Mouse (Mus musculus) adrenal gland, adult (tissue): ENCODE measurements at regions not wholly inside any gene's neighbourhood (a gene's known extent, or its start where the extent isn't known, plus 50 kb on each side); places are given as distances from the start of the nearest gene placed in this dataset.

Experiments used
- DNase-seq, 2 experiments: peaks; one replicate each; pipeline ENCODE4 v3.0.0; 2022 to 2023; ENCODE audit warnings: low spot score in 1 of 2; ENCODE audit not compliant: inconsistent age in 2 of 2

DNA sequence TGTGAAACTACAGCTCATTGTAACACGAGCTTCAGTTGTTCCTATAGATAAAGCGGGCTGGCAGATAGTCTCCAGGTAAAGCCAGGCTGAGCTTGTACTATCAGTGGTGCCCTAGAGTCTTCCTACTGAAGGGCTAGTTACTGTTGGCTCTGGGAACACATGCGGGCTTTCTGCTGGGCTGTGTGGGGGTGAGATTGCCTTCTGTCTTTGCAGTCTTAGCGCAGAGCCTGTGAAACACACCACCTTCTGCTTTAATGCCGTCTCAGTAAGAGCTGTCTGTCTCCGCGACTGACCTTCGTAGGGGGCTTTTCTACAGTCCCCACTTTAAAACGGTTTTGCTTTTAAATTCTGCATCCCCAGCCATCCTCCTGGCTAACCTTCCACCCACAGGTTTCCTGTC, 76.7 kb downstream of the Trim29 start:
- DNase-seq: no peak

DNA sequence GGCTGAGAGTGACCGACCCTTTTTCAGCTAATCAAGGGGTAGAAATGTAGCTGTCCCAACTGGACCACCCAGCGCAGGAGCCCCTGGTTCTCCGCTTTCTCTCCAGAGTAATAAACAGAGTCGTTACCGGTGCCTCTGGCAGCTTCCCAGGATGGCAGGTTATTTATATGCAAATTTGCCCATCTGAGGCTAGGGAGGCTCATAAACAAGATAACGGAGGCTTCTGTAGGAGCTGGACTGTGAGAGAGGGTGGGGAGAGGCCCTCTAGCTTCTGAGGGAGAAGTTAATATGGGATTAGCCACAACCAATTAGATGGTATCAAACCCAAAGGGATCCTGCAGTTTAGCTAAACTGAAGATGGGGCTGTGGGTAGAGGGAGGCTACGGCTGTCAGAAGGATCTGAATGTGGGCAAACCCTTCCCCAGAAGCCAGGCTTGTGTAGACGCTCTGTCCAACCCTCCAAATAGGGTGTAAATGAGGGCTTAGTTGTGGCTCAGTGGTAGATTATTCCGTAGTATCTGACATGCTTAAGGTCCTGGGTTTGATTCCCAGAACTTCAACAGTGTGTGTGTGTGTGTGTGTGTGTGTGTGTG, 78.9 kb downstream of the Trim29 start:
- no peak for DNase-seq

DNA sequence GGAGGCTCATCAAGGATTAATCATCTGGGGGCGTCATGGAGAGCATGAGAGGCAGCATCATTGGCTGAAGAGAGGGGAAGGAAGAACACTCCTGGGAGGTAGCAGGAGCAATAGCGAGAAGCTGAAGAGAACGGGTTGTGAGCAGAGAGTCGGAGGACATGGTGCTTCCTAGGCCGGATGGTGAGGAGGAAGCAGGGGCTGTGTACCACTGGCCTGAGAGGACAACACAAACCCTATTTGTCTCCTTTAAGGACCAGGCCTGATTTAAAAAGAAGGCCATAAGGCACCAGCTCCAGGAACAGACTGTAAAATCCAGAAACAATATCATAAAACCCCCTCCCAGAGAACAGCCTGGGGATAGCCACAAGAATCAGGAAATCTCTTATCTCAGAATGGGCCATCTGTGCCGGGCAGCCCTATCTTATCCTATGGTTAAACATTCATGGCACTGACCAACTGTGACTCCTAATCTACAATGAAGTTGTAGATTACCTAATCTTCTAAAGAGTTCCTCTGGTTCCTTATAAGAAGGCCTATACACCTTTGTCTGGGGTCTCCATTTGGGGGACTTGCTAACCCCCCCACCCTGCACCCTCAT, 81.9 kb downstream of the Trim29 start:
- DNase-seq: no peak

DNA sequence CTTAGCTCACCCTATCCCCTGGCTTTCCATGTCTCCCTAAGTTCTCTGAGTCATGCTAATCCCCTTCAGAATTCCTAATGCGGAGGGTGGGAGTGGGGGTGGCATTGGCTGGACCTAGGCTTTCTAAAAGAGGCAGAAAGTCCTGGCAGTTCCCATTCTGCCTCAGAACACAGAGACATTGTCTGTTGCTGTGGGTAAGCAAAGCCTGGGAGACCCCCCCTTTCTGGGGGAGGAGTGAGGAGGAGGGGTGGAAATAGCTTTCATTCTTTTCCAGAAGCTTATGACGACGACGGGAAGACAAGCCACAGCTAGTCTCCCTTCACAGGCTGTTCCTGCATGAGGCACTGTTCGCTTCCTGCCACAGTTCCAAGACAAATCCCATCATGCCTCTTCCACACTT, 83.6 kb downstream of the Trim29 start:
- no peak for DNase-seq

DNA sequence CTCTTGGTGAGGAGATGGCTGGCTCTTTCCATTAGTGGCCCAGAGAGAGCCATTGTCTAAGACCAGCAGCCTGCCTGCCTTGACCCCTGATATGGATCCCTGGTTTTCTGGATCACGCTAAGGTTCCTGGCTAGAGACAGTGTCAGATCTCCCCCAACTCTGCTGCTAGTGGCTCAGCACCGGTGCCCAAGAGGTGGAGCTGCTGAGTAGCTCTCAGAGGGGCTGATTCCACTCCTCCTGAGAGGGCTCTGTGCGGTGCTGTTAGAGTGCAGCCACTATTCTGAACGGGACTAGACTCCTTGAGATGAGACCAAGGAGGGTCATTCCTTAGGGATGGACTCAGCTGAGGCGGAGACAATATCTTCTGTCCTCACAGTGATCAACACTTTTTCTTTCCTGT, 84.6 kb downstream of the Trim29 start:
- DNase-seq: peak in 1 of 2 experiments; percentile 9

DNA sequence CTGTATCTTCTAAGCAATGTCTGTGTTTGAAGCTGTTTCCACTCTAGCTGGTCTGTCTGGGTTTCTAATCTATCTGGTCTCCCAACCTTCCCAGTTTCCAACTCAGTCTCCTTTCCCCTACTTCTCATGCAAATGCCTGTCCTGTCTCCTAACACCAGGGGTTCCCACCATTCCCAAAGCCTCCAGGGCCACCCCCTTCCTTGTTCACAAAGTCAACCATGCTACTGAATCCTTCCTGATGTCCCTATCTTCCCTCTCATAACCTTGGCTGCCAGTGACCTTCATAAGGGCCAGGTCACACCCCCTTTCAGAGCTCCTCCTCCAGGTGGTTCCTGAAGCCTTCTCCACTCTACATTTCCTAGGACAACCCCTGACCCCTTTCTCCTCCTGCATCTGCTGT, 85.9 kb downstream of the Trim29 start:
- no peak for DNase-seq

DNA sequence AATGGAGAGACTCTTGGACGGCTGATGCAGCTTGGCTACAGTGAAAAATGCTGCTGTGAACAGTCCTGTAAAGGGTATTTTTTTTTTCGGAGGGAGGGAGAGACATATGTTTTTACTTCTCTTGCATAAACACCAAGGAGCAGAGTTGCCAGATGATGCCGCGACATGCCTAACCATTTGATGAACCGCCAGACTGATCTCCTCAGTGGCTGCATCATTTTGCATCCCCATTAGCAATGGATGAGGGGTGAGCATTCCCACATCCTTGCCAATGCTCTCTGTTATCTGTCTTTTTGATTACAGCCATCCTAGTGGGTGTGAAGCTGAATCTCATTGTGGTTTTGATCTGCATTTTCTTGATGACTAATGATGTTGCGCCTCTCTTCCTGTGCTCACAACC, 97.8 kb downstream of the Trim29 start:
- DNase-seq: no peak

DNA sequence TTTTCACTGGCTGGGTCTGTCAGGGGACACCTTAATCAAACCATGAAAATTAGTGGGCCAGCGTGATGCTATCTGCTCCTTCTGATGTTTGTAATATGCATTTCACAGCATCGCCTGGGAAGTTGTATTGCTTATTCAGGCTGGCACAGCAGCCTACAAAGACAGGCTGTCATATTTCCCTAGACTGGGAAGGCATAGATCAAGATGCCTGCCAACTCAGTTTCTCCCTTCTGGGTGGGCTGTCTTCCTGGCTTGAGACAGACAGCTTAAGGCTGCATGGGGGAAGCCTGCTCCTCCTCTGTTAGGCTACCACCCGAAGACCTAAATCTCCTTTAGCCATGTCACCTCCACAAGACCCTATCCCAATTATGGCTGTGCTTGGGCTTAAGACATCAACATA, 101.8 kb downstream of the Trim29 start:
- no peak for DNase-seq

DNA sequence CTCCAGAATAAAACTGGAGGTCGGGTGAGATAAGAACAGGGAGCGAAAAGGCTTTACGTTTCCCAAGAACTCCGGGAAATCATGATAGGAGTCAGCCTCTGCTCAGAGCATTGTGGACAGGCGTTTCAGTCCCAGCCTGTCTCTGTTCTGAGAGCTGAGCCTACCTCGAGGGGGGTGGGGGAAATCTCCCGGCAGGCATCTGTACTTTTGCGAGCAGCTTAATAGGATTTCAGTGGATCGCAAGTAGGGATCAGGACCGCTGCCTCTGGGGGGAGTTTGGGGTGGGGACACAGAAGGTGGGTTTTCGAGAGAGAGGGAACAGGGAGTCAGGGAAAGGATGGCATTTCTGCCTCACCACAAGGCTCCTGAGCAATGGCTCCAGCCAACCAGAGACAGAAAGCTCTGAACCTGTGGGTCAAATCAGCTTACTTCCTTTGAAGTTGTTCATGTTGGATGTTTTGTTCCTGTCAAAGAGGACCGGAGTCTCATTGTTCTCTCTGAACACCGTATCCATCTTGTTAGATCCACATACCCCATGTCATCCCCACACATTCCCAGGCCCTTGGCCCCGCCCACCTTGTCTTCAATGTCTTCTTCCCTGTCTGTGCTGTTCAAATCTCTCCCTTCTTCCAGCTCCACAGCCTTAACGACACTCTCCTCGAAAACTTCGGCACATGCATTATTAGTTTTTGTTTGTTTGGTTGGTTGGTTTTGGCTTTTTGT, 109.5 kb downstream of the Trim29 start:
- no peak for DNase-seq

DNA sequence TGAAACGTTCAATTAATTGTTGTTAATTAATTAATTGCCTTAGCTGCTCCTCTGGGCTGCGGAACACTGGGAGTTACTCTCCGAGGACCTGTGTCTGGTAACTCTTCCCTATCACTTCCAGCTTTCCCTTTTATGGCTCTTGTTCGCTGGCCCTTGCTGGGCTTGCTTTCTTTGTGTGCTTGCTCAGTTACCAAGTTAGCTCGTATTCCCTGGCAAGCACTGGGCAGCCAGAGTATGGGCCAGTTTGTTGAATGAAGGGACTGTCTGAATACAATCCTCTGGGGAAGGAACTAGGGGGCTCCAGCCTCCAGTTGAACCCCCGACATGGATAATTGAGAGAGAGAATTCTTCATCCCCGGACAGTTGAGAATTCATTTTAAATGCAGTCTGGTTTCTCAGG, 116.4 kb downstream of the Trim29 start:
- DNase-seq: no peak

DNA sequence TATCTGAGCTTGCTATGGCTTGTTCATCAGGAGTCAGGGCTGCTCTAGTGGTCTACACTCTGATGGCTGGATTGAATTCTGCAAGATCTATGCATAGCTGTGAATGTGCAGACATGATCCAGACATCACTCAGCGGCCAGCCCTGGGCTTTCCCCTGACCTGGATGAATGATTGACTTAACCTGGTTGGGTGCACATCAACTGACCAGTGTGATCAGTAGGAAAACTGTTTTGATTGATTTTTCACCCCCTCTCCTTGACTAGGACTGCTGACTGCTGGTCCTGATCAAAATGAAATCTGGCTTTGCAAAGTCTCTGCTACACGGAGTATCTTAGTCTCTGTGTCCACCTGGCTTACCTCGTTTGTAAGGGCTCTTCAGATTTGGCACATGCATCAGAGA, 123.3 kb downstream of the Trim29 start:
- DNase-seq: no peak

DNA sequence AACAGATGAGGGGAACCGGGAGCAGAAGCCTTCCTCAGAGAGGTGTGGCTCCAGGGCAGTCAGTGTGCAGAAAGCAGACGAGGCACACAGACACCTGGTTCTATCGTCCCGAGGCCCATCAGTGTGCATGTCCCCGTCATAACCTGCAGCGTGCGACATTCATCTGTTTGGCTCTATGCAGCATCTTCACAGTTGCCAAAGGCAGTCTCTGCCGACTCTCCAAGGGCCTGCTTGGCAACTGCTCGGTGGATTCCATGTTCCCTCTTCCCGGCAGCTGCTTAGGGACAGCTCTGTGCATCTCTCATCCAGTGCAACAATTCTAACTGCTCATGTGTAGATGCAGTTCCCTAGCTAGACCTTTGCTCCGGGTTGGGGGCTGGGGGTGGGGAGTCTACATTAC, 127.8 kb downstream of the Trim29 start:
- no peak for DNase-seq

DNA sequence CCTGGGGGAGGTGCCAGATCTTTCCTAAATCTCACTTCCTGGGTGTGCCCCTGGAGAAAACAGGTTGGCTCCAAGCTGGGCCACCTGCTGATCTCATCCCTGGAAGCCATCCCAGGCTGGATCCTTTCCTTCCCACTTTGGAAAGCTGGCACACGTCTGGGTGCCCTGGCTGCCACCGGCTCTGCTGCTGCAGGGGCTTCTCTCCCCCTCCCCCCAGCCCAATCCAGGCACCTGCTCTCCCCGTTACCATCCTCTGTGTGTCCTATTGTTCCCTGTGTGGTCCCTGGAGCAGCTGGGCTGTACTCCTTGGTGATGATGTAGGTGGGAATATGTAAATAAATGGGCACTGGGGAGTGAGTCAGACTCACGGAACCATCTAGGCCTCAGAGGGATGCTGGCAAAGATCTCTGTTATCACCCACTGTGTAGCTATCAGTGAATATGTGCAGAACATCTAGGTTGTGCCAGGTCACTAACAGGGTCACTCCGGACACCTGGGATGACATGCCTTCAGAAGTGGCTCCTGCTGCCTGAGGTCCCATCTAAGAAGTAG, 130.4 kb downstream of the Trim29 start:
- DNase-seq: no peak

DNA sequence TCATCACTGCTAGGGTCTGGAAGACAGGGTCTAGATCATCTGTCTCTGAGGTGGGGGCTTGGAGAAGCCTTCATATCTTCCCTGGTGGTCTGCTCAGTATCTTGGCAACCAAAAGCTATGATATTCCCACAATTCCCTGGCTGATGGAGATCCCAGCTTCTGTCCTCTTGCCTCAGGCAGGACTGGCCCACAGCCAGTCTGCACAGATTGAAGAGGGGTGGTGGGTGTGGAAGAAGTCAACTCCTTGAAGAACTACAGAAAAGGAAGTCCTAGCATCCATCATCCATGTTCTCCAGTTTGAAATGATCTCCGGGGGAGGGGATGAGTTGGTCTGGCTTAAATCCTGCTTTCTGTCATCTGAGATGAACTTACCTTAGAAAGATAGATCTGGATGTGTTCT, 134.8 kb downstream of the Trim29 start:
- no peak for DNase-seq

DNA sequence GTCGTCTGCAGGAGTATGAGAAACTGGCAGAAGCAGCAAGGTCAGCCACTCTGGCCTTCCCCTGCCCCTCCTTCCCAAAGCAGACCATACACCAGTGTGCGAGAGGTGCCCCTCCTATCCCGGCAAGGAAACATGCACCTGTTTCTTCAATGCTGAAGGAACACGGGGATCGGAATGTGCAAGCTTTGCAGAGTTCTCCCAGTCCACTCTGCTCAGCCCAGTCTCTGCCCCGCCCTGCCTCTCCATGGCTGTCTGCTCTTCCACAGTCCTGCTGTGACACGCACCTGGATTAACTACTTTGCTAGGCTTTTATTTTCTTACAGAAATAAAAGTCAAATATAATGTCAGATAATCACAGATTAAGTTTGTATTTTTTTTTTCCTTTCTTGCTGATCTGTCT, 136.7 kb downstream of the Trim29 start:
- DNase-seq: no peak

DNA sequence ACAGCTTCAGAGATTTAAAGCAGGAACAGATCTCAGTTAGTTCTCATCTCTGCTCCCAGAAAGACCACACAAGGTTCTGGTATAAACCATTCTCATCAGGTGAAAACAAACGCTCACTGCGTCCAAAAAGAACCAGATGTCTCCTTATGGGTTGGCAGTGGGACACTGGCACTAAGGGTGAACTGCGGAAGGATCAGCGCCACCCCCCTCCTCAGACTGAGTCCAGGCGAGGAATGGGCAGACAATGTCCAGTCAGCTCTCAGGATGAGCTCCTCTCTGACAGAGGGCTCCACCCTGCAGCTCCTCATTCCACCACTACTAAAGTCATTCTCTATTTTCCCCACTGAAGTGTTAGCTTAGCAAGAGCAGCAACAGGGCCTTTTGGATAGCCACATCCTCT, 138.3 kb downstream of the Trim29 start:
- no peak for DNase-seq

DNA sequence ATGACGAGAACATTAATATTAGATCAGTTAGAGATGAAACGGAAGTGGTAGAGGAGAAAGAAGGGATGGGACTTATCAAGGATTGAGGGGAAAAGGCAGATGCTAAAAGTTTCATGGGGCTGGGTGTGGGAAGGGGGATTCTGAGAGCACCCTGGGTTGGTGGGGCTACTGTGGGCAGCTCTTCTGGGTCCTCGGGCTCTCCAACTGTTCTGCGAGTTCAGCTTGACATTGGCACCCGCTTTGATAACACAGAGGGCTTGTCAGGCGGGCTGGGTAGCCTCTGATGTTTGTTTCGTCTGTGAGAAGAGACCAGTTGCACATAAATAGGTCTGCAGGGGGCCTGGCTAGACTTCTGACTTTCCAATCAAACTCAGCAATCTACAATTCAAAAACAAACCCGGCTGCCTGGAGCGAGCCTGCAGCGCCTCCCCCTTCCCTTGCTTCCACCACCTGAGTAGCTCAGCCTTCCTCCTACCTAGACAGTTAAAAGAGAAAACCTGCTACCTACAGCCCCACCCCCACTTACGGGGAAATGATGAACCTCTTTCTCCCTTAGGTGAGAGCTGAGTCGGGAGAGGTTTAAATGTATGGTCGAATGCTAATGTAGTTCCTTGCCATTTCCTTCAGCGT, 143.4 kb downstream of the Trim29 start:
- peak in 1 of 2 experiments; percentile 36 for DNase-seq

DNA sequence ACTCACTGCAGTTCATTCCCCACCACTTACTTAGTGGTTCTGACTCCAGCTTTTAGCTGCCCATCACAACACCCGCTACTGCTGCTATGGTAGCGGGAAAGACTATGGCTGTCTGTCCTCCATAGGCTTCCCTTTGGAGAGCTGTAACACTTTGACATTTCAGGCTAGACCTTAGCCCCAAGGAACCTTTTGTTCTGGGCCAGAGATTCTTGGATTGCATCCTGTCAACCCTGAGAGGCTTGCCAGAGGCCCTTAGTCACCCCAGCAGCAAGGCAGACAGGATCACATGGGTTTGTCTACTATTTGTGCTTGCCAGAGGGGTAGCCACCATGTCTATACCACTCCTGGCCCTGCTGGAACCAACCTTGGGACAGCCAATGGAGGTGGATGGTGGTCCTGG, 147.1 kb downstream of the Trim29 start:
- DNase-seq: peak; percentile 29 to 75

DNA sequence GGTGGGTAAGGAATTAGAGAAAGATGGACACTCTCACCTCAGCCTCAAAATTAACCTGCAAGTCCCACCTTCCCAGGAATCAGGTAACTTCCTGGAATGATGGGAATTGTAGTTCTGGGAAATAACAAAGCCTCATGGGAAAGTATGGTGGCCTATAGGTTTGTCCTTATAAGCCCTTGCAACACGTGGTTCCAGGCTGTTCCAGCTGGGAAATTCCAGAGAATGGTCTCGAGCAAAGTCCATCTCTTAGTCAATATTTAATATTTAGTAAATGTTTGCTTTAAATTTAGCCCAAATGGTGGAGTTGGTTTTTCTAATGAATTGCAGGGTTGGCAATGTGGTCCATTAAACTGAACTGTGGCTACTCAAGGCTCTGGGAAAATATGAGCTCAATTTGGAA, 150.5 kb downstream of the Trim29 start:
- no peak for DNase-seq

DNA sequence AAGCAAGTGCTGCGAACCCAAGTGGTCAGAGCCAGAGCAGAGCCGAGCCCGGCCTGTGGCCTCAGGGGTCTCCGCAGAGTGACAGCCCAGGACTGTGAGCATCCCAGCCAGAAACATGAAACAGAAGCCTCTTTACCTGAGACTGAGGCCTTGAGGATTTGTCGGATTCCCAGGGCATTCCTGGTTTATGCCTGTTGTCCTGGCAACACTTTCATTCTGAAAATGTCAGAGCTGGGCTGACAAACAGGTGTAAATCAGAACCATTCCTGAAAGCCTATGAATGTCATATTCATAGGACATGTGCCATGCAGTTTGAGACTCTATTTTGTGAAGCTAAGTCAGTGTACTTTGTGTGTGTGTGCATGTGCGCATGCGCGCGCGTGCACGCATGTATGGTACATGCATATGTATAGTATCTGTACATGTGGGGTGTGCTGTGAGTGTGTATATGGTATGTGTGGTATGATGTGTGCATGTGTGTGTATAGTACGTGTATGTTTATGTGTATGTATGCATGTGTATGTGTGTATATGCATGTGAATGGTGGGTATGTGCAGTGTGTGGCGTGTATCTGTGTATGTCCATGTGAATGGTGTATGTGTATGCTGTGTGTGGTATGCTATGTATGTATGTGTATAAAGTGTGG, 152.9 kb downstream of the Trim29 start:
- no peak for DNase-seq

DNA sequence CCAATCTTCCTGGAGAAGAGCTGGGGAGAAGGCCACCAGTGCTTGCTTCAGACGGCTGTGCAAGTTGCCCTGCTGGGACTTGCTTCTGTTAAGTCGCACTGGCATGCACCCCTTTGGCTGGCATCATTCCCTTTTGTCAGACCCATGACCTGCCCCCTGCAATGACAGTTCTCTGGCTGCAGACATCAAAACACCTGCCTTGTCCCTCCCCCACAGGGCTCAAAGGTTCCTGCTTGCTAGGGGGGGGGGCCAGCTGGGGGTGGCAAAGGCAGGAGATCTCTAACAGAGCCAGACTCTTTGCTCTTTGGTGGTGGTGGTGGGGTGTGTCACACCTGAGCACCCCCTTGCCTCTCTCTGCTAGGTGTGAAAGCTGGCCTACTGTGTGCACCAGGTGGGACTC, 154.5 kb downstream of the Trim29 start:
- DNase-seq: no peak
